Mouse (Mus musculus): Measurements from ENCODE around the gene Bcl2l10. TPM values are rescaled to one million over a fixed set of nuclear protein-coding genes. Genes with fewer than 3 reads are reported as not detected.

The Bcl2l10 gene
- total RNA-seq (2021): not detected
- long read RNA-seq, experiment 1: 0 reads
- long read RNA-seq, experiment 2: 0 reads

DNA sequence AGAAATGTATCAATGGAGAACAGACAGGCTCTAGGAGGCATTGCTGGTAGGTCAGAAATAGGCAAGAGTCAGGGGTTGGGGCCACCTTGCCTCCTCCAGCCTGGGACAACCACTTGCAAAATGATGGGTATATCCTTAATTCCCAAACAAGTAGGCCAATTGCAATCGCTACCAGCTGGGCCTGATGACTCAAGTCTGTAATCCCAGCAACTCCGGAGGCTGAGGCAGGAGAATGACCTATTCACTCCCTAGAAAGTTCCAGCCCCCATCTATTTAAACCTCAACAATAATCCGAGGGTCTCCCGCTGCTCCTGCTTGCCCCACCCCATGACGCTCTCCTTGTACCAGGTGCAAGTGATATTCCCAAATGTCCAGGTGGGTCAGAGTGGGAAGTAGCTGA, at the start of gene Bcl2l10:
Bcl2l10 (plus strand) TSS at position 301 of the 400 bp plus-strand sequence.
- DNase-seq: no peak
- intact Hi-C loops (cut with DNase I): no loop called here

DNA sequence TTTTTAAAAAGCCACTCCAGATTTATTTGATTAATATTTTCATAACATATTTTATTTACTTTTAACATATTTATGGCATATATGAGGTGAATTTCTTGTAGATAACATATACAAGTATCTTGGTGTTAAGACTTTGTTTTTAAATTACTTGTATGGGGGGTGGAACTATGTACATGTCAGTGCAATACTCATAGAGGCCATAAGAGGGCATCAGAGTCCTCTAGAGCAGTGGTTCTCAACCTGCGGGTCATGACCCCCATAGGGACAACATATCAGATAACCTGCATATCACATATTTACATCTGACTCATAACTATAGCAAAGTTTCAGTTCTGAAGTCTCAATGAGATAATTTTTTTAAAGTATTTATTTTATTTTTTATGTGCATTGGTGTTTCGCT, 48.2 kb upstream of the Bcl2l10 start:
- DNase-seq: no peak
- intact Hi-C loops (cut with DNase I): no loop called here

DNA sequence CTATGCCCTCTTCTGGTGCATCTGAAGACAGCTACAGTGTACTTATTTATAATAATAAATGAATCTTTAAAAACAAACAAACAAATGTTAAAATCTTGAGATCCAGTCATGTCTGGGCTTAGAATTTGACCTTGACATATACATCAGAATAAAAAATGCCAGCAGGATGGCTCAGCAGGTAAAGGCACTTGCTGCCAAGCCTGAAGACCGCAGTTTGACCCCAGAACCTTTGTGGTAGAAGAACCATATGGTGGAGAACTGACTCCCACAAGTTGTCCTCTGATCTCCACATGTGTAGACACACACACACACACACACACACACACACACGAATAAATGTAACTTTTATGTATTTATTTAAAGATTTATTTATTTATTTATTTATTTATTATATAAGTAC, 44.5 kb upstream of the Bcl2l10 start:
- intact Hi-C loops (cut with DNase I): no loop called here
- no peak for DNase-seq

DNA sequence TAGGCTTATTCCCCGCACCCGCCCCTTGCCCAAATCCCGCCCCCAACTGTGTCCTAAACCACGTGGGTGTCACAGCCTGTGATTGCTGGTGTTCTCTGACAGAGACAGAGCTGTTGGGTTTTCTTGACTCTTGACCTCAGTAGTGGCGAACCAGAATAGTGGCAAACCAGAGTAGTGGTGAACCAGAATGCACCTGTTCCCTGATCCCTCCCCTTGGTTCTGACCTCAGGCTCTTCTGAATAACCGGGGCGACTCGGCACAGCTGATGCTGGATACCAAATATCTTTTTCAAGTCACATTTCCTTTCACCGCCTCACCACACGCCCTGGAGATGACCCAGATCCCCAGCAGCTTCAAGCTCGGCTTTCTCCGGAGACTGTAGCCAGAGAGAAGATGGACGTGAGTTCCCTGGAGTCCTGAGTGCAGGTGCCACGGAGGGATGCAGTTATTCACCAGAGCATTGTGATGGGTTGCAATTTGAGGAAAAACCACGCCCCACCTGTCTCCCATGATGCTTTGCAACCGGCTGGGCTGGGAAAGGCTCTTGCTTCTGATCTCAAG, 43.8 kb upstream of the Bcl2l10 start:
- intact Hi-C loops (cut with DNase I): no loop called here
- DNase-seq: no peak

DNA sequence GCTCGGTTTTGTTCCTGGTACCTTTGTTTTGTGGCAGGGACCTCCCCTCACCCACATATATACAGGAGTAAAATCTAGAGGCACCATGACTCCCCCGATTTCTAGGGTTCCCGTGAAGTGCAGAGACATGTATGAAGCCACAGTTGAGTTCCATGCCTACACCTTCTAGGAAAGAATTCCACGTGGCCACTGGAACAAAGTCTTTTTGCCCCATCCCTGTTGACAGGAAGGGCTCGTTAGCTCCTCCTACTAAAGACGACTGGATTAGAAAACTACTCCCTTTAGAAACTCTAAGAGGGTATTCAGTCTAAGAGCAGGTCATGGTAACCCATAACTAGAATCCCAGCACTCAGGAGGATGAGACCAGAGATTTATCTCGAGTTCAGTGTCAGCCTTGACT, 43.3 kb upstream of the Bcl2l10 start:
- intact Hi-C loops (cut with DNase I): no loop called here

DNA sequence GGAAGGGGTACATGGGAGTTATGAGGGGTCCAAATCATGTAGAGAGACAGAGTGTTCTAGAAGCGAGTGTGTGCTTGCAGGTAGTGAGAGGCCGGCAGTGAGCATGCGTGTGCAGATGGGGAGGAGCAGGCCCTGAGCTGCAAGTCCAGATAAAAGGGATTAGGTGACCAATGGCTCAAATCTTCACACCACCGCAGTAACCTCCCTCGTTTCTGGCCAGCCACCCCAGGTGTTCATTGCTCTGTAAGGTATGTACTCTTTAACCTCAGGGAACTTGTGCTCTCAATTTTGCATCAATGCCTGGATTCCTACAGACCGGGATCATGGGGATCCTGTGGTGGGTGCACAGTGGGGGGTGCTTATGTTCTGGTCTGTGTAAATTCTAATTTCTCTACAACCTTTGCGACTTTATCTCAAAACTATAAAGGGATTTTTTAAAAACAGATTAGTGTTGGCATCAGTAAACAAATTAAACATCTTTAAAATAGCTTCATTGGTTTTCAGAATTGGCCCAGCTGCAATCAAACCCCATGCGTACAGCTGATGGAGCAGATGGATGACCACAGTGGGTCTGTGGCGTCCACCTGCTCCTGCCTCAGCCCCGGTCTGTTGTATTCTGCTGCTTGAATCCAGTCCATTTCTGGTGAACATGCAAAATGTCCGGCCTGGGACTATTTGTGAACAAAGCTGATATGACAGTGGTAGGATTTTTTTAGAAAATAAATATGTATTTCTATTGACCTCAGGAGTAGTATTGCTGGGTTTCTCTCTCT, 41.2 kb upstream of the Bcl2l10 start, which contains the start of gene Gnb5:
Gnb5 (plus strand) TSS at position 163 of the 773 bp plus-strand sequence.
- DNase-seq: no peak
- intact Hi-C loops (cut with DNase I): no loop called here

More for the DNA sequence above, 43.3 kb upstream of the Bcl2l10 start:
- DNase-seq: no peak

DNA sequence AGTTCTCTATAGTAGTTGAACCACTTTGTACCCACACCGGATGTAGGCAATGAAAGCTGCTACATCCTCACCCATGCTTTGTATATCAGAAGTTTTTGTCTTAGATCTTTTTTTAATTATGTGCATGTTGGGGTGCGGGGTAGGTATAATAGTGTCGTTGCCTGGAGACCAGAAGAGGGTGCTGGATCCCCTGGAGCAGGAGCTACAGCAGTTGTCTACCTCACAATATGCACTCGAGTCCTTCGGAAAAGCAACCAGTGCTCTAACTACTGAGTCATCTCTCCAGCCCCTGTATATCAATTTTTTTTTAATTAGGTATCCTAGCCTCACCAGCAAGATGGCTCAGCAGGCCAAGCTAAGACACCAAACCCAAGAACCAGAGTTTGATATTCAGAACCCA, 40.5 kb upstream of the Bcl2l10 start:
- no peak for DNase-seq
- intact Hi-C loops (cut with DNase I): no loop called here

DNA sequence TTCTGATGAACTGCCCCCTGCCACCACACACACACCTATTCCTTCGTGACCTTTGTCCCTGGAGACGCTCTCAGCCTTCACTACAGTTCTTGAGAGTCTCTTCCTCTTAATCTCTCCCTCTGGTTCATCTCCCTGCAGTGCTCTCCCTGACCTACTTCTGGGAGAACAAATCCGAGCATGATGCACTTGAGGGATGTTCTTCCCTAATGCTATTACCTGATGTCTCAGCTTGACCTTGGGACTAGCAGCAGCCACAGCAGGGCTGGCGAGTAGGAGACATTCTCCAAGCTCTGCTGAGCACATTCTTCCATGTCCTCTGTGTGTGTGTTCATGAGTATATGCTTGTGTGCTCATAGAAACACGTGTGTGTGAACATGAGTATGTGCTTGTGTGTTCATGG, 38.9 kb upstream of the Bcl2l10 start:
- intact Hi-C loops (cut with DNase I): no loop called here
- DNase-seq: no peak

DNA sequence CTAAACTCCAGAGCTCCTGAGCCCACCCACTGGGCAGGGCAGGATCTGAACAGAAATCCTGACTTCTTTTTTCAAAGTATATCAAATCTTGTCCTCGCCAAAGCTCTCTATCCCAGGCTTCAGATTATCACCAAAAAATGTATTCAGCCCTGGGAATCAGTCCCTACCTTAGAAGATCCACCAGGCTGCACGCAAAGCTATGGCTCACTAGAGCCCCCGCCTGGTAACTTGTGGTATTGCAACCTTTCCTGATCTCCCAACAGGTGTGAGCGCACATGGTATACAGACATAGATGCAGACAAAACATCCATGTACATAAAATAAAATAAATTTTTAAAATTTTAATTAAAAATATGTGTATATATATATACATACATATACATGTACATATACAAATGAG, 35.5 kb upstream of the Bcl2l10 start:
- peak; percentile 42 to 57 for DNase-seq
- intact Hi-C loops (cut with DNase I): no loop called here

DNA sequence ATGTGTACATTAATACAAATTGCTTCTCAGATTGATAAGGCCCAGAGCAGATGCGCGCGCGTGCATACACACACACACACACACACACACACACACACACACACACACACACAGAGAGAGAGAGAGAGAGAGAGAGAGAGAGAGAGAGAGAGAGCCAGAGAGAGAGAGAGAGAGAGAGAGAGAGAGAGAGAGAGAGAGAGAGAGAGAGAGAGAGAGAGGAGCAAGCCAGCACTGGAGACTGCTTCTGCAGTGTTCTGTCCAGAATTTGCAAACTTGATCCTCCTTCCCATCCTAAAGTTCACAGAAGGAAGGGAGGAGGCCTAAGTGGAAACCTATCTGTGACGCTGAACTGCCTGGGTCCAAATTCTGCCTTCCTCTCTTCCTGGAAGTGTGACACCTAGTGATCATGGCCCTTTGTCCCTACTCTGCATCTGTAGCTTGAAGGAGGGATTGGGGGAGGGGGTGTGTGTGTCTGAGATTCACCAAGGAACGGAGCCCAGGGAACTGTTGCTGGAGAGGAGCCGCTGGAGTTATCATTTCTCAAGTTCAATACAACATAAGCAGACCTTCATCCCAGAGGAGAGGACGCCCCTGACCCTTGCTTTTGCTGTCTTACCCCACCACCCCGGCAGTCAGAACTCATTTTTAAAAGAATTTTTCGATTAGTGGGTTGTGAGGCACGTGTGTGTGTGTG, 34.3 kb upstream of the Bcl2l10 start:
- no peak for DNase-seq
- intact Hi-C loops (cut with DNase I): no loop called here

DNA sequence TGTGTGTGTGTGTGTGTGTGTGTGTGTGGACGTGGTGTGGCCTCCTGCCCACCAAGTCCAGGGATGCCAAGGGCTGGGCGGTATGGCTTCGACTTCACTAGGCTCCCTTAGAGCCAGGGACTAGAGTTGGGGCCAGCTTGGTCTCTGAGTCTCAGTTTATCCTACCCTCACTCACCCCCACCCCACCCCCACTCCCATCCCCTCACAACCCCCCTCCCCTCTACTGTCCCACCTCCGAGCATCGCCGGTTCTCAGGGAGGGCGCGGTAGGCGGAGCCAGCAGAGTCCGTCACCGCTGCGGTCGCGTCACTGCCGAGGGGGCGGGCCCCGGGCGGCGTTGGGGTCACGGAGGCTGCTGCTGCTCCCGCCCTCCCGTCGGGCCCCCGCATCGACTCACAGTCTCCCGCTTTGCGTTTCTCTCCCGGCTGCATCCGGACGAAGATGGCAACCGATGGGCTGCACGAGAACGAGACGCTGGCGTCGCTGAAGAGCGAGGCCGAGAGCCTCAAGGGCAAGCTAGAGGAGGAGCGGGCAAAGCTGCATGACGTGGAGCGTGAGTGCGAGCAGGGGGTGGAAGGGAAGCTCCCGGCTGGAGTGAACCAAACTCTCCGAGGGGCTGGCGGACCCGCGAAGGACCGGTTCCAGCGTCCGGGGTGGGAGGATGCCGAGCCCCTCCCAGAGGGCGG, 33.6 kb upstream of the Bcl2l10 start:
- peak; percentile 74 to 76 for DNase-seq
- intact Hi-C loops (cut with DNase I): no loop called here

DNA sequence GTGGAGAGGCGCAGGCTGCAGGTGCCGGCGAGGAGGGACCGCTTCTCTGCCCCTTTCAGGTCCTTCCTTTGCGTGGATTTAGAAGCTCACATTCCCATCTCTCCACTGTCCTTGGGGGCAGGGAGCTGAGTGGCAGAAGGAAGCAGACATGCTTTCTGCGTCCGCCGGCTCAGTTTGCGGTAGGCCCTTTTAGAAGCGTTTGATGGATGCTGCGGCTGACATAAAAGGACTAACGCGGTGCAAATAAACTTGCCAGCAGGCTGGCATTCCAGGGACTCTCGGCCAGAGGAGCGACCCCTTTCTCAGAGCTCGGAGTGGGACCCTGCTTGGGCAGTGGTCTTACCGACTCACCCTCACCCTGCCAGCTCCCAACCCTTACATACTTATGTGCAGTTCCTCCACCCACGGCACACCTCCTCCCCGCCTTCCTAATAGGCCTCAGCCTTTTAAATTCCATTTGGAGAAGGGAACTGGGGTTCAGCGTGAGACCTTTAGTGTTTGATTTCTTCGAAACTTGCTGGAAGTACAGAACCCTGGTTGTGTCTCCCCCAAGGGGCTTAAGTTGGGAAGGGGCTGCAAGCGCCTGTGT, 32.9 kb upstream of the Bcl2l10 start:
- intact Hi-C loops (cut with DNase I): no loop called here
- no peak for DNase-seq

DNA sequence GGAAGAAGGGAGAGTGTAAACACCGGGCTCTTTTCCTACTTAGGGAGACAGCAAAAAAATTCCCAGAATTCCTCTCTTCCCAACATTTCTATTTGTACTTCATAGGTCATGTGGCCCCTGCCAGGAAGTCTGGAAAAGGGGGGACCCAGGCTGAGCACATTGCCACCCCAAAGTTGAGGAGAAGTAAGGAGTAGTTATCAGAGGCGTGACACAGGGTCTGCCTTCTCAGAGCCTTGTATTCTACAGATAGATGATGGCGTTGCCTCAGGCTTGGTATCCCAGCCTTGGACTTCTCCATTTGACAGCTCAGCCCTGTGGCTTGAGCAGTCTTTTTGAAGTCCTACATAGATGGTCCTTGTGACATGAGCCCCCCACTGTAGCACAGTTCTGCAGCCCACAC, 32.3 kb upstream of the Bcl2l10 start:
- DNase-seq: no peak
- intact Hi-C loops (cut with DNase I): no loop called here

DNA sequence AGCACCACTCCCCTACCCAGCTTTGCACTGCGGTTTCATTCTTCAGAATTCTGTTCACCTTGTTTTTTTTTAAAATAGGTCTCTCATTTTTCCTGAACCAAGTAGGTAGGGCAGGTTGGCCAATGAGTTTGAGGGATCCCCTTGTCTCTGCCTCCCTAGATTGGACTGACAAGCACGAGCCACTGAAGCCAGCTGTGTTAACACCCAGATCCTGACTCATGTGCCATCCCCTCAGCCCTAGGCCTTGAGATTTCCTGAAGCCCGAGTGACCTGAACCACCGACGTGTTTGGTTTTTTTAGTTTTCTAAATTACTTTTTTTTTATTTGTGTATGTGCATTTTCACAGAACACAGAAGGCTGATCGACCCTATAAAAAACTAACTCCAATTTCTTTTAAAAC, 30.8 kb upstream of the Bcl2l10 start:
- intact Hi-C loops (cut with DNase I): no loop called here
- no peak for DNase-seq

DNA sequence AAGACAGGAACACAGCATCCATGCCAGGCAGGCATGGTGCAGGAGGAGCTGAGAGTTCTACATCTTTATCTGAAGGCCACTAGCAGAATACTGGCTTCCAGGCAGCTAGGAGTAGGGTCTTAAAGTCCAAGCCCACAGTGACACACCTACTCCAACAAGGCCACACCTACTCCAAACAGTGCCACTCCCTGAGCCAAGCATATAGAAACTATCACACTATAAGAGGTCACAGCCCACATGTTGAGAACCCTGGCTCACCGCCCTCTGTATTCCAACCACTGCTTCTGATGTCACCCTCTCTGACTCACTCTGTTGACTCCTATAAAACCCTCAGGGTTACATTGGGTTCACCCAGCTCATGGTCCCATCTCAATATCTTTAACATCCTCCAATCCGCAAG, 29.4 kb upstream of the Bcl2l10 start:
- intact Hi-C loops (cut with DNase I): no loop called here
- no peak for DNase-seq

DNA sequence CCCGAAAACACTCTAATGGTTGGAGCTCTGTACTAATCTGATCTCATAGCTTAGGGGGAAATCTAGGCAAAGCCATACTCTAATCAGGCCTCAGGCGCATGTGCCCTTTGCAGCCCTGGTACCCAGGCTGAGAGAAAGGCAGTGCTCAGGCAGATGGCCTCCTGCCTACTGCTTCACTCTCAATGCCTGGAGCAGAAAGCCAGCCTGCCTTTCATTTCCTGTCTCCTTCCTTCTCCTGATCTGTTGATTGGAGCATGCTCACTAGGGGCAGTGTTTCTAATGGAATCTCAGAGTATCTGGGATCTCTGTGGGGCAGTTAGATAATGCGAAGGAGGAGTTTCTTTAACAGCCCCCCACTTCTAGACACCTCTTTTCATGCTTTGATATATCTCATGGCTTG, 28.2 kb upstream of the Bcl2l10 start:
- no peak for DNase-seq
- intact Hi-C loops (cut with DNase I): no loop called here

DNA sequence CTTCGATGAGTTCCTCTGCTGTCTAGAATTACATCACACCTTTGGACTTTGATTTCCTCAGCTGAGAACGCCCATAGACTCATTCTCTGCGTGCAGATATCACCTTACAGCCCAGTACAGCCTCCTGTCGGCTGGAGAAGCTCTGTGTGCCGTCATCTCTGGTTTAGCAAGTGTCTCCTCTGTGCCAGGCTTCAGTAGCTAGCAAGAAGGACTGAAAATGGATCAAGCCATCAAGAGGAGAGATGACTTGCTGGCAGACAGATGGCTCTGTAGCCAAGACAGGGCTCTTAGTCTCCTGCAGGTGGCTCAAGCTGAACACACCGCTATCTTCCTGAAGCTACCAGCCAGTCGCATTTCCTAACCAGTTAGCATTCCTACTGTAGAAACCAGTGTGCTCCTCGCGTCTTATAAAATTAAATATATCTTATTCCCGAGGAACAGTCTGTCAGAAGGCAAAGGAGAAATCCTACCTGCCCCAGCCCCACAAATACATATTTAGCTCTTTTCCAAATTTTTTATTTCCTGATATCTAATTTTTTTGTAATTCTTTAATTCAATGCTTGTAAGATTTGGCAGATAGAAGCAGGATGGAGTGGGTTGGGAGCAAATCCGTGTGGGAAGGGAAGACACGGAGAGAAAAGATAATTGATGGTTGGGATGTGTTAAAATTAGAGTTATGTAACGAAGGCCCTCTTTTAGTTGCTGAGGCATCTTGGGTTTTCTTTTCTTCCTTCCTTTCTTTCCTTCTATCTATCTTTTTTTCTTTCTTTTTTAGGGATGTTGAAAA, 25.3 kb upstream of the Bcl2l10 start:
- no peak for DNase-seq
- intact Hi-C loops (cut with DNase I): no loop called here

DNA sequence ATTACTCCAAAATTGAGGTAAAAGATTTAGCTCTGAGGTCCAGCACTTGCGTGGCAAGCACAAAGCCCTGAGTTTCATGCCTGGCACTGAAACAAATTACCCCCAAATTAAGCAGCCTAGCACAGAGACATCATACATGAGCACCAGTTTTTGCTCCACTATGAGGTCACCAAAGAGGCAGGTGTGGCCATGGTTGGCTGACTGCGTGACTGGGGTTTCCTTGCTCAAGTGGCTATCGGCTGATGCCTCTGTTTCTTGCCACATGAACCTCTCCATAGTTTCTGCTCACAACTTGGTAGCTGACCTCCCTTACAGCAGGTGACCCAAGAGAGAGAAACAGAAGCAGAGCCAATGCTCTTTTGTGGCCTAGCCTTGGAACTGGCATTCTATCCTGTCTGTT, 19.5 kb upstream of the Bcl2l10 start:
- no peak for DNase-seq
- intact Hi-C loops (cut with DNase I): no loop called here

DNA sequence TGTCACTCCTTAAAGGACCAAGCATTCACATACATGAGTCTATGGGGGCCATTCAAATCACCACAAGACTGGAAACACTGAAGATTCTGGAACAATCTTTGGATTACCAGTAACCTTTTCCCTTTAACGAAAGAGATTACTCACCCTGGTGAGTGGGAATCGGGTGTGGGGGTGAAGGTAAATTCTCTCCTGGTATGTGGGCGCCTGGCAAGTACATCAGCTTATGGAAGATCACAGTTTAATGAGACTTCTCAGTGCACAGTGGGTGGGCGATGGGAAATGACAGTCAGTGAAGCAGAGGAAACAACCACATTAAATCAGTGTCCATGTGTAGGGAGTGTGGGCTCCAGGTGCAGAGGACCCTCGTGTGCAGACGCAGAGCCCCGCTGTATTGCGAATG, 16.7 kb upstream of the Bcl2l10 start:
- intact Hi-C loops (cut with DNase I): no loop called here
- DNase-seq: no peak

DNA sequence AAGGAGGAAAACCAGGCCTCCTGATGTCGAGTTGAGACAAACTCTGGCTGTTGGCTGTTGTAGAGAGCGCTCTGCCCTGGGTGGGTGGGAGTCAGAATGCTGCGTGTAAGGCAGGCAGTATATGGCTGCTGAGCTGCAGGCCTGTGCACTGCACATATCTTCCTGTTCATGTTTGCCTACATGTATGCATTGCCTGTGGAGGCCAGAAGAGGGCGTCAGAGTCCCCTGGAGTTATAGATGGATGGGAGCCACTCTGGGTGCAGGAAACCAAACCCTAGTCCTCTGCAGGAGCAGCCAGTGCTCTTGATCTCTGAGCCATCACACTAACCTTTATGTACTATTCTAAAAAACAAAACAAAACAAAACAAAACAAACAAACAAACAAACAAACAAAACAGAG, 13.1 kb upstream of the Bcl2l10 start:
- intact Hi-C loops (cut with DNase I): no loop called here
- DNase-seq: no peak

All from gastrocnemius, postnatal 36 days (tissue).